Mouse (Mus musculus): ENCODE results near the gene Adgrv1. TPM values are rescaled to one million over a fixed set of nuclear protein-coding genes. Genes with fewer than 3 reads are reported as not detected.

The Adgrv1 gene
- polyA plus RNA-seq, 1 experiment from 2014 or later: 2.8 TPM

Small RNA genes lying within 50 kb of the gene (microRNA-seq; reads per million reads assigned to microRNA genes)
- not detected for gene Gm25241

Other genes starting within 250 kb of the Adgrv1 start
- gene Lysmd3, start 24.5 kb upstream of the Adgrv1 start, polyA plus RNA-seq (2014; fragmentation: Nextera tagmentation; extraction: Ambion mirVana): 30.2 and 30.3 TPM in 2 replicates
- 13.7 and 15.0 TPM in 2 replicates for gene Polr3g, start 77.9 kb upstream of the Adgrv1 start, polyA plus RNA-seq (2014; fragmentation: Nextera tagmentation; extraction: Ambion mirVana)
- 6.3 and 9.3 TPM in 2 replicates for gene Mblac2, start 78.2 kb upstream of the Adgrv1 start, polyA plus RNA-seq (2014; fragmentation: Nextera tagmentation; extraction: Ambion mirVana)
- gene Cetn3, start 149.9 kb upstream of the Adgrv1 start, polyA plus RNA-seq (2014; fragmentation: Nextera tagmentation; extraction: Ambion mirVana): 266 and 279 TPM in 2 replicates

Data from stomach, embryonic 14.5 days (tissue).